Mouse (Mus musculus) stomach, postnatal 0 days (tissue): ENCODE measurements around the gene Cntd1. TPM values are rescaled to one million over a fixed set of nuclear protein-coding genes. Genes with fewer than 3 reads are reported as not detected.

Experiments used
- ATAC-seq: fragments of 200-750 bp; cut with Nextera tagmentation; 2 replicates; pipeline ENCODE4 v1.8.0; 2017; ENCODE audit not compliant: low FRiP score, low TSS enrichment
- DNase-seq: peaks from one replicate; pipeline ENCODE4 v3.0.0-alpha.2; 2016; ENCODE audit warnings: low spot score
- H3K27ac ChIP-seq: fragments of 300-500 bp; sonication (generic); replicated peaks from 2 replicates; pipeline ENCODE4 v1.5.1; 2014; ENCODE audit warnings: mild to moderate bottlenecking, control low read depth
- H3K27me3 ChIP-seq: fragments of 300-500 bp; sonication (generic); 2 replicates; pipeline ENCODE4 v1.6.1; 2014; ENCODE audit warnings: low read length; ENCODE audit not compliant: control insufficient read depth, insufficient read depth
- H3K36me3 ChIP-seq: fragments of 300-500 bp; sonication (generic); 2 replicates; pipeline ENCODE4 v1.6.1; 2014; ENCODE audit warnings: low read length, mixed read lengths; ENCODE audit not compliant: control insufficient read depth, insufficient read depth
- H3K4me1 ChIP-seq: fragments of 300-500 bp; sonication (generic); replicated peaks from 2 replicates; pipeline ENCODE4 v1.6.1; 2014; ENCODE audit warnings: antibody characterized with exemption; ENCODE audit not compliant: control insufficient read depth, insufficient read depth
- H3K4me2 ChIP-seq: fragments of 300-500 bp; sonication (generic); replicated peaks from 2 replicates; pipeline ENCODE4 v1.6.1; 2014; ENCODE audit warnings: low read depth, mild to moderate bottlenecking, control low read depth, moderate library complexity
- H3K4me3 ChIP-seq: fragments of 300-500 bp; sonication (generic); 2 replicates; pipeline ENCODE4 v1.5.1; 2014; ENCODE audit warnings: low read depth, low read length, control low read depth
- H3K9ac ChIP-seq: fragments of 300-500 bp; sonication (generic); 2 replicates; pipeline ENCODE4 v1.6.1; 2014; ENCODE audit warnings: mild to moderate bottlenecking, low read length, control low read depth, mixed read lengths
- H3K9me3 ChIP-seq: fragments of 300-500 bp; sonication (generic); 2 replicates; pipeline ENCODE4 v1.6.1; 2016; ENCODE audit warnings: low read length; ENCODE audit not compliant: control insufficient read depth
- CTCF ChIP-seq: IDR thresholded peaks from 2 replicates; pipeline ENCODE4 v1.5.1; 2016; ENCODE audit warnings: antibody characterized with exemption, low read depth, mild to moderate bottlenecking, moderate library complexity
- EP300 ChIP-seq: optimal IDR thresholded peaks from 2 replicates; pipeline ENCODE3; 2016; ENCODE audit warnings: antibody characterized with exemption
- WGBS: fragments of 180-500 bp; shearing (Covaris S2); extraction: QIAGEN DNeasy Blood & Tissue Kit; methylation state at CpG from one replicate; pipeline ENCODE4 v1.1.7; 2014; 5-methylcytosine and 5-hydroxymethylcytosine counted together
- polyA plus RNA-seq: library from polyadenylated mRNA; unstranded; fragments of >200 nt; fragmentation: Nextera tagmentation; extraction: Ambion mirVana; gene quantifications from 2 replicates; pipeline ENCODE4 v1.2.1, GENCODE M21; 2015

The Cntd1 gene
- polyA plus RNA-seq, 1 experiment from 2014 or later: 0.33 TPM

DNA sequence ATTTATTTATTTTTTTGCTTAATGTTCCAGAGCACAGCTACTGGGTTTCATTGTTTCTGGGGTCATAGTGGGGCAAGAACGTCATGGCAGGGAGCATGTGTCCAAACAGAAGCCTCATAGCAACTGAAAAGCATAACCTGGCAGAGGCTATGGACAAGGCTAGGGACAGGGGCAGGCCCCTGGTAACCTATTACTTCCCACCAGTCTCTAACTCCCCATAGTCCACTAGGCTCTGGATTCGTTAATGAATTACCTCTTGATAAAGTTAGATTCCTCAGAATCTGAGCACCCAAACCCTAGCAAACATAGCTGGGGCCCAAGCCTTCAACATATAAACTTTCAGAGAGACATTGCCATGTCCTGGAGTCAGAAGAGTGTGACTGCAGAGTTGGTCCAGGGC, 27.8 kb upstream of the Cntd1 start:
- 54% methylated on average over 2 of the region's 2 CpGs for WGBS

DNA sequence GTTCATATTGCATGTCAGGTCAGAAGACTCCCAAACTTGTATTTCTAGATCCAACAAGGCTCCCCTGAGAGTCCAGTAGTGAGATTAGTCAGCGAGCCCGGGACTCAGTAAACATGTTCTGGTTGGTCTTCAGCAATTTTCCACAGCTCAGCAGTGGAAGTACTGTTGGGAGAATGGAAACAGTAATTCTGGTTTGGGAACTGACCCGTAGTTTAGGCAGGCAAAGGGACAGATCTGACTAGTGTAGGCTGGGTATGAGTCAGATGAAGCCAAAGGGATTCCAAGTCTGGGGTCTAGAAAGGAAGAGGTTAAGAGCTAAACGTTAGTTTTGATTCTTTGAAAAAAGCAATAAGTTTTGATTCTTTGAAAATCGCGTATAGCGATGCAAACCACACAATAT, 25.9 kb upstream of the Cntd1 start:
- 3% methylated on average over 7 of the region's 7 CpGs for WGBS
- H3K9ac ChIP-seq: peak overlapping the region; percentile 83
- no peaks in the 10 kb centered on the region for H3K9me3 ChIP-seq
- DNase-seq (peak; percentile 32), ATAC-seq (0 out of 2 replicates have a peak, but pooled peaks have one; percentile 19)
- H3K27ac ChIP-seq: peak overlapping the region; percentile 92
- peak overlapping the region; percentile 75 for H3K4me3 ChIP-seq
- H3K4me1 ChIP-seq: no peaks in the 10 kb centered on the region; the same call in none of the 2 replicates
- peak overlapping the region; percentile 82 for H3K4me2 ChIP-seq
- H3K27me3 ChIP-seq: no peaks in the 10 kb centered on the region
- H3K36me3 ChIP-seq: no peaks in the 10 kb centered on the region; the same call in 1 of the 2 replicates
- no peak for TF ChIP-seq EP300
- no peak for TF ChIP-seq CTCF

More for the DNA sequence above, 27.8 kb upstream of the Cntd1 start:
- TF ChIP-seq EP300 (no peak), CTCF (no peak)
- Histone ChIP-seq H3K9me3 (no peaks in the 10 kb centered on the region), H3K4me2 (no peak overlapping the region), H3K27me3 (no peaks in the 10 kb centered on the region), H3K27ac (no peak overlapping the region), H3K4me1 (no peaks in the 10 kb centered on the region; the same call in 1 of the 2 replicates), H3K4me3 (no peak overlapping the region), H3K36me3 (no peaks in the 10 kb centered on the region), H3K9ac (no peak overlapping the region)
- ATAC-seq (no peak), DNase-seq (no peak)

DNA sequence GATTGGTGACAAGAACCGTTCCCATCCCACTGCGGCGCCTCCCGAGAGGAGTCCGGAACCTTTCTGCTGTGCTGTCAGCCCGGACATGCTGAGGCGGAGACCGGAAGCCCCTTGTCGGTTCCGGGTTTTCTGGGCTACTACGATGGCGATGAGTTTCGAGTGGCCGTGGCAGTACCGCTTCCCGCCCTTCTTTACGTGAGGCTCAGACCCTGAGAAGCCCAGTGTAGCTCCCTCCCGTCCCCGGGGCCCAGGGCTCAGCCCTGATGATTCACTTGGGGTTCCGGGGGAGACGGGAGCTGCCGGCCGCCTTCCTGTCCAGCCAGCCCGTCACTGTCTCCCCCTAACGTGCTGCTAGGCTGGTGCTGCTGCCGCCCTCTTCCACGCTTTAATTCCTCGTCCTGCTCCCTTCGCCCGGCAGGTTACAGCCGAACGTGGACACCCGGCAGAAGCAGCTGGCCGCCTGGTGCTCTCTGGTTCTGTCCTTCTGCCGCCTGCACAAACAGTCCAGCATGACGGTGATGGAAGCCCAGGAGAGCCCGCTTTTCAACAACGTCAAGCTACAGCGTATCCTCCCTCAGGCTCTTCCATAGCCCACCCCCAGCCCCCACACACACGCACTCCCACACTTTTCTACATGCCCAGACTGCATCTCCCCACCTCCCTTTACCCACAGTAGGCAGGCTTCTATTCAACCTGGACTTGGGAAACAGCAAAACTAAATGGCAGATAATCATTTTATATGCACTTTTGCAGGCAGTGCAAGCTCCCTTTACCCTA, 25.0 kb upstream of the Cntd1 start, which contains the start of gene Vps25:
Gene Vps25, plus strand, starts transcription at position 95 of the 777 bp plus-strand sequence.
- H3K4me3 ChIP-seq: peak within 1 kb of the TSS; percentile 75

DNA sequence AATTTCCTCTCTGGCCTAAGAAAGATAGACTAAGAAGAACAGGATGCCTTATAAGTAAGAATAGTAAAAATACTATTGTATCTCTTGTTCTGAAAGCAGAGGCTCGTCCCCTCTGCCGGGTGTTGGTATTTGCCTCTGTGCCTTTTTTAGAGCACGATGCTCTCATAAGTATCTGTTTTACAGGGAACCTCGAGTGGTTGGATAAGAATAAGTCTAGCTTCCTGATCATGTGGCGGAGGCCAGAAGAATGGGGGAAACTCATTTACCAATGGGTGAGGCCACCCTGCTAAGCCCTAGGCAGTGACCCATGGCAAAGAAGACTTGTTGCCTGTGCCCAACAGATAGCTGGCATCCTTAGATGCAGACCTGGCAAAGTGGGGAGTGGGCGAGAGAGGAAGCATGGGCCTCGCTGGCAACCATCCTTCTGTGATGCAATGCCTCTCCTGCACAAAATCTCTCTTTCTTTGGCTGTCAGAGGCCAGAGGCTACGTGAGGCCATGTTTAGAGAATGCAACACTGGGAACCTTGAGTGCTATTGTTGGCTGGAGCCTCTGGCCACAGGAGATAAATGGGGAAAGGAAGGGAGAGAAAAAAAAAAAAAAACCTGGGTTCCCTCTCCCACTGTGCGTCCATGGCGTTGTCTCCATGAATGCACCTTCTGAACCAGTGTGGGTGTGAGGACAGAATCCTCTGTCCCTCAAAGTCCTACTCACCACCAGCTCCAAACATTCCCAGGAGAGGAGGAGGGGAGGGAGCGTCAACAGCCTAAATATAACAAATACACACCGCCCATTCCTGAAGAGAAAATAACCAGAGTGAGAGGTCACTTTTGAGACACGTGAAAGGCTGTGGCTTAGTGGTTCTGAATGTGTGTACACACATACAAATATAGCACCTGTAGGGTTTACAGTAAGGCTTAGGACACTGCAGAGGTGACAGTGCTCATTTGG, 22.7 kb upstream of the Cntd1 start:
- WGBS: 79% methylated on average over 13 of the region's 13 CpGs

More for the DNA sequence above, 25.0 kb upstream of the Cntd1 start, which contains the start of gene Vps25:
- Histone ChIP-seq H3K9ac (peak within 1 kb of the TSS; percentile 83), H3K4me1 (no peaks in the 10 kb centered on the region; the same call in none of the 2 replicates), H3K27me3 (no peaks in the 10 kb centered on the region), H3K9me3 (no peaks in the 10 kb centered on the region), H3K27ac (peak within 1 kb of the TSS; percentile 92), H3K4me2 (peak within 1 kb of the TSS; percentile 82), H3K36me3 (peaks cover 2% of the 10 kb centered on the region; the same call in 1 of the 2 replicates)
- ATAC-seq (peak; percentile 87), DNase-seq (peak; percentile 86)
- TF ChIP-seq CTCF (peak; percentile 41), EP300 (no peak)
- under 1% methylated on average over 40 of the region's 40 CpGs for WGBS

DNA sequence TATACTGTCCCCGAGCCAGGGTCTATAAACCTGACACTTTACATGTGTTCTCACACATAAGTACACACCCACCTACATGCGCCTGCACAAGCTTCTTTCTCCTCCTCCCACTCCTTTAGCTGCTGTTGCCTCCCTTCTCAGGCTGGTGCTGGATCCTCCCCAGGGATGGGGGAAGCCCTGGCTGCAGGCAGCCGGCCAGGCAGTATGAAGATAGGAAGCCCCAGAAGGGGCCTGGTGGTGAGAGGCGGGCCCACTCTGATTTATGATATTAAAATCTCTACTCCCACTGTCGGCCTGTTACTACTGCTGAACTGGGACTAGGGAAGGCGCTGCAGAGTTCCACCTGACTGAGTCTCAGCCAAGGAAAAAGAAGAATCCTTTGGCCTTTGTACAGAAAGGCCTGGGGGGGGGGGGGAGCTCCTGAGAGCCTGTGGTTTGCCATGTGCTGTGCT, 19.5 kb upstream of the Cntd1 start:
- peak overlapping the region; percentile 83 for H3K27ac ChIP-seq
- peak; percentile 33 for ATAC-seq
- WGBS: 12% methylated on average over 6 of the region's 6 CpGs
- H3K4me1 ChIP-seq: no peaks in the 10 kb centered on the region; the same call in 1 of the 2 replicates
- H3K9me3 ChIP-seq: no peaks in the 10 kb centered on the region
- no peak for TF ChIP-seq EP300
- no peak for TF ChIP-seq CTCF
- H3K4me3 ChIP-seq: no peak overlapping the region
- H3K9ac ChIP-seq: no peak overlapping the region
- H3K4me2 ChIP-seq: peak overlapping the region; percentile 69; the same call in 1 of the 2 replicates
- H3K27me3 ChIP-seq: no peaks in the 10 kb centered on the region
- peaks cover 2% of the 10 kb centered on the region; the same call in 1 of the 2 replicates for H3K36me3 ChIP-seq
- DNase-seq: peak; percentile 54

More for the DNA sequence above, 22.7 kb upstream of the Cntd1 start:
- Histone ChIP-seq H3K4me3 (no peak overlapping the region), H3K9me3 (no peaks in the 10 kb centered on the region), H3K36me3 (peaks cover 2% of the 10 kb centered on the region; the same call in 1 of the 2 replicates), H3K27me3 (no peaks in the 10 kb centered on the region), H3K27ac (no peak overlapping the region), H3K4me2 (no peak overlapping the region), H3K4me1 (no peaks in the 10 kb centered on the region; the same call in none of the 2 replicates), H3K9ac (no peak overlapping the region)
- no peak for TF ChIP-seq EP300
- TF ChIP-seq CTCF: no peak
- ATAC-seq (no peak), DNase-seq (no peak)
